Mouse (Mus musculus) kidney, embryonic 16.5 days (tissue): ENCODE measurements around the gene C77080. TPM values are rescaled to one million over a fixed set of nuclear protein-coding genes. Genes with fewer than 3 reads are reported as not detected.

Experiments used
- ATAC-seq: fragments of 200-750 bp; cut with Nextera tagmentation; 2 replicates; pipeline ENCODE4 v1.8.0; 2017; ENCODE audit warnings: moderate TSS enrichment; ENCODE audit not compliant: low FRiP score, low TSS enrichment
- H3K27ac ChIP-seq: fragments of 300-500 bp; sonication (generic); 2 replicates; pipeline ENCODE4 v1.5.1; 2014; ENCODE audit warnings: low read length
- H3K27me3 ChIP-seq: fragments of 300-500 bp; sonication (generic); 2 replicates; pipeline ENCODE4 v1.6.1; 2014; ENCODE audit warnings: low read length, control low read depth, mixed read lengths; ENCODE audit not compliant: insufficient read depth
- H3K36me3 ChIP-seq: fragments of 300-500 bp; sonication (generic); 2 replicates; pipeline ENCODE4 v1.6.1; 2014; ENCODE audit warnings: low read length, control low read depth, mixed read lengths; ENCODE audit not compliant: insufficient read depth
- H3K4me1 ChIP-seq: fragments of 300-500 bp; sonication (generic); 2 replicates; pipeline ENCODE4 v1.6.1; 2014; ENCODE audit warnings: low read length, control low read depth, mixed read lengths; ENCODE audit not compliant: insufficient read depth
- H3K4me2 ChIP-seq: fragments of 300-500 bp; sonication (generic); replicated peaks from 2 replicates; pipeline ENCODE4 v1.6.1; 2014; ENCODE audit warnings: low read depth, low read length
- H3K4me3 ChIP-seq: fragments of 300-500 bp; sonication (generic); 2 replicates; pipeline ENCODE4 v1.5.1; 2014; ENCODE audit warnings: mild to moderate bottlenecking, low read length
- H3K9ac ChIP-seq: fragments of 300-500 bp; sonication (generic); replicated peaks from 2 replicates; pipeline ENCODE4 v1.6.1; 2014; ENCODE audit warnings: low read length
- H3K9me3 ChIP-seq: fragments of 300-500 bp; sonication (generic); 2 replicates; pipeline ENCODE4 v1.6.1; 2016; ENCODE audit warnings: low read length, control low read depth
- WGBS: fragments of 180-500 bp; shearing (Covaris S2); extraction: QIAGEN DNeasy Blood & Tissue Kit; methylation state at CpG from one replicate; pipeline ENCODE4 v1.1.7; 2014; 5-methylcytosine and 5-hydroxymethylcytosine counted together
- polyA plus RNA-seq: library from polyadenylated mRNA; unstranded; fragments of >200 nt; fragmentation: Nextera tagmentation; extraction: Ambion mirVana; gene quantifications from 2 replicates; pipeline ENCODE4 v1.2.1, GENCODE M21; 2015

C77080 gene
- polyA plus RNA-seq, 1 experiment from 2014 or later = 10.4 TPM

DNA sequence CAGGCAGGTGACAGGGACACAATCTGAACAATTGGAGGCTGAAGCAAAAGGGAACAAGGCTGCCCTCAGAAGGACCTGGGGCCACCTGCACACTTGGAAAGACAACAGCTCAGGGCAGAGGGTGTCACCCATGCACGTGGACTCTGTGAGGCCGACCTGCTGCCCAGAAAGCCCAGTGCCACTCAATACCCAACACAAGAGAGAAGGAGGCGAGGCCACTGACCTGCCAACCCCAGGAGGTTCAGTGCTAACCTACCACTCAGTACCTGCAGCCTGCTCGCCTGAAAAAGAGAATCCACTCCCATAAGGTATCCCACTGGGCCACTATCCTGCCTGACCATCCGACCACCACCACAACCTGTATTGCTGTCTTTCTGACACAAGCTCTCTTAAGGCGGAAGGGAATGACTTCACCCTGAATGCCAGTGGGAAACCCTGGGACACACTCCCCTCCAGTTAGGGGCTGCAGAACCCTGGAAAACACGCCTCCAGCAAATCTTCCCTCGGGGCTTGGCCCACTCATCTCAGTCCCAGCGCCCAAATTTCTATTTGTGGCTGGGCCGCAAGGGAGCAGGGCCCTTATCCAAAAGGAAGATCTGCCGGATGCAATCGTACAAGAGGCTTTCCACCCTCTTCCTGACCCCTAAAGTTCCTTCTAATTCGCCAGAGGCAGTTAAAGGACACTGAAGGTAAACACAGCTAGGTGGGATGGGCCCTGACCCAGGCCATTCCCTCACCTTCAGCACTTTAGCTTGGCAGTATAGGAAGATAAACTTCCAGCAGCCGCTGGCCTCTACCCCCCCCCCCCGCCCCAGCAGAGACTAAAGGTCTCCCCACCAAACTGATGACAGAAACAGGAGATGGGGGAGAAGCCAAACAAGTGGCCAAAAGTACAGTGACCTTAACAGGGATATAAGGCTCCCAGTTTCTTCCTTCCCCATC, 14.6 kb downstream of the C77080 start:
- Histone ChIP-seq H3K4me1 (peaks cover 59% of the 10 kb centered on the region), H3K9me3 (no peaks in the 10 kb centered on the region), H3K4me3 (peak overlapping the region; percentile 69; the same call in 1 of the 2 replicates), H3K36me3 (no peaks in the 10 kb centered on the region), H3K27ac (no peak overlapping the region), H3K9ac (peak overlapping the region; percentile 7; the same call in 1 of the 2 replicates), H3K4me2 (peak overlapping the region; percentile 99), H3K27me3 (peaks cover 9% of the 10 kb centered on the region; the same call in 1 of the 2 replicates)
- ATAC-seq = no peak
- 43% methylated on average over 15 of the region's 15 CpGs for WGBS

GRCm38 (mm10) chr4:129244802-129245201, 16.4 kb downstream of the C77080 start:
- peaks cover 7% of the 10 kb centered on the region; the same call in 1 of the 2 replicates for H3K27me3 ChIP-seq
- H3K27ac ChIP-seq = no peak overlapping the region
- WGBS = 45% methylated on average over 4 of the region's 4 CpGs
- no peaks in the 10 kb centered on the region for H3K9me3 ChIP-seq
- peaks cover 50% of the 10 kb centered on the region for H3K4me1 ChIP-seq
- no peak overlapping the region for H3K4me2 ChIP-seq
- H3K36me3 ChIP-seq = no peaks in the 10 kb centered on the region
- no peak overlapping the region for H3K9ac ChIP-seq
- H3K4me3 ChIP-seq = no peak overlapping the region
- no peak for ATAC-seq

GRCm38 (mm10) chr4:129242761-129243160, 18.4 kb downstream of the C77080 start:
- Histone ChIP-seq H3K27ac (no peak overlapping the region), H3K4me2 (no peak overlapping the region)

GRCm38 (mm10) chr4:129242327-129242726, 18.9 kb downstream of the C77080 start:
- H3K27ac ChIP-seq = no peak overlapping the region
- H3K27me3 ChIP-seq = no peaks in the 10 kb centered on the region; the same call in 1 of the 2 replicates
- no peak overlapping the region for H3K4me2 ChIP-seq
- H3K9me3 ChIP-seq = no peaks in the 10 kb centered on the region
- no peaks in the 10 kb centered on the region for H3K36me3 ChIP-seq
- 45% methylated on average over 4 of the region's 4 CpGs for WGBS
- no peak overlapping the region for H3K9ac ChIP-seq
- no peak overlapping the region for H3K4me3 ChIP-seq
- ATAC-seq = no peak
- H3K4me1 ChIP-seq = peaks cover 57% of the 10 kb centered on the region

More at GRCm38 (mm10) chr4:129242761-129243160, 18.4 kb downstream of the C77080 start:
- no peak overlapping the region for H3K9ac ChIP-seq
- H3K4me1 ChIP-seq = peaks cover 57% of the 10 kb centered on the region
- ATAC-seq = no peak
- 43% methylated on average over 4 of the region's 4 CpGs for WGBS
- no peaks in the 10 kb centered on the region; the same call in 1 of the 2 replicates for H3K27me3 ChIP-seq
- no peaks in the 10 kb centered on the region for H3K36me3 ChIP-seq
- H3K9me3 ChIP-seq = no peaks in the 10 kb centered on the region
- no peak overlapping the region for H3K4me3 ChIP-seq

DNA sequence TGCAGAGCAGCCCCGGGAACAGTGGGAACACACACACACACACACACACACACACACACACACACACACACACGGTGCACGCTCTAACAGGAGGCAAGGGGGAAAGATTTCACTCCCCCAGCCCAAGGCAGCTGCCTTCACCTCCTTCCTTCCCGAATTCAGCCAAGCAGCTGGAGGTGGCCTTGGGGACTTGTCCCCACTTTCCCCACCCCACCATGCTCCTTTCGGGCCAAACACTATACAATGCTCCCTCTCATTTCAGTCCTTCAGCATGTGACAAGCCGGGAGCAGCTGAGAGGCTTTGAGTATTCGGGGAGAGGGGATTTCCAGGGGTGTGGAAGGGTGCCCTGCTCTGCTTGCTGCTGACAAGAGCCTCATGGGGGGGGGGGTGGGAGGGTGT, 19.3 kb downstream of the C77080 start:
- Histone ChIP-seq H3K36me3 (no peaks in the 10 kb centered on the region), H3K4me2 (no peak overlapping the region), H3K4me3 (no peak overlapping the region), H3K9me3 (no peaks in the 10 kb centered on the region), H3K4me1 (peaks cover 56% of the 10 kb centered on the region), H3K27ac (no peak overlapping the region), H3K27me3 (no peaks in the 10 kb centered on the region), H3K9ac (no peak overlapping the region)
- no peak for ATAC-seq
- 21% methylated on average over 7 of the region's 7 CpGs for WGBS

DNA sequence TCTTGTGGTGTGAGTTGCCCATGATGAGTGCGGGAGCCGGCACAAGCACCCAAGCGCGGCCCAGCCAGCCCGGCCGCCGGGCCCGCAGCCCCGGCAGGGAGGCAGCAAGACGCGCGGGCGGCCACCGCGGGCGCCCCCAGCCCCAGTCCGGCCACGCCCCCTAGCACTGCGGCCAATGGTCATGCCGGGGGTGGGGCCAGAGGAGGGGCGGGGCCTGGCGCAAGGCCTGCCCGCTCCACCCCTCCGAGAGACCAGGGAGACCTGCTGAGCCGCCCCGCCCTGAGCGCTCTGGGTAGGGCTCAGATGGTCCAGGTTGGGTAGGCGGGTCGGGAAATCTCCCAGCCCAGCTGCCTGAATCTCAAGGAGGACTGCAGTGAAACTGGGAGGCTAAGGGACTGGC, 22.1 kb downstream of the C77080 start:
- peaks cover 58% of the 10 kb centered on the region for H3K4me1 ChIP-seq
- under 1% methylated on average over 26 of the region's 29 CpGs for WGBS
- peak overlapping the region; percentile 82 for H3K4me3 ChIP-seq
- H3K36me3 ChIP-seq = no peaks in the 10 kb centered on the region
- peak overlapping the region; percentile 90 for H3K4me2 ChIP-seq
- peak; percentile 86 for ATAC-seq
- H3K27me3 ChIP-seq = no peaks in the 10 kb centered on the region
- peak overlapping the region; percentile 82 for H3K9ac ChIP-seq
- peak overlapping the region; percentile 77 for H3K27ac ChIP-seq
- no peaks in the 10 kb centered on the region for H3K9me3 ChIP-seq

DNA sequence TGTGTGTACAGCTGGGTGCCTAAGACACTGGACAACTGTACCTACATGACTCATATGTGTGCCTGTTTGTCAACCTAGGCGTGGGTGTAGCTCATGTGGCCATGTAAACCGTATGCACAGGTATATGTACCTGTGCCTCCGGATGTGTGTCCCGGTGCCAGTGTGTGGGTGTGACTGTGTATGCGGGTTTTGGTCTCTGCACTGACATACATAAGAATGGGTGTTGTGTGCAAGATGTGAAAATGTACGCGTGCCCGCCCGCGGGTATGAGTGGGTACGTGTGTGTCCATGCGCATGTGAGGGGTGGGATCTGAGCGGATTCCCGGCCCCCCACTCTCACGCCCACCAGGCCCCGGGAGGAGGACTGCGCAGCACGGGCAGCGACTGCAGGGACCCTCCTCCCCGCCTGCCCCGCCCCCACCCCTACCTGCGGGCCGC, 22.6 kb downstream of the C77080 start:
- peak; percentile 41 for ATAC-seq
- H3K36me3 ChIP-seq = no peaks in the 10 kb centered on the region
- H3K4me1 ChIP-seq = peaks cover 59% of the 10 kb centered on the region

GRCm38 (mm10) chr4:129237843-129238441, 23.3 kb downstream of the C77080 start:
- no peaks in the 10 kb centered on the region for H3K9me3 ChIP-seq
- peak overlapping the region; percentile 82 for H3K4me3 ChIP-seq
- H3K4me2 ChIP-seq = peak overlapping the region; percentile 90
- H3K9ac ChIP-seq = peak overlapping the region; percentile 82
- H3K27ac ChIP-seq = peak overlapping the region; percentile 77
- peaks cover 64% of the 10 kb centered on the region for H3K4me1 ChIP-seq
- H3K27me3 ChIP-seq = no peaks in the 10 kb centered on the region
- ATAC-seq = peak; percentile 8; the same call in 1 of the 2 replicates
- 9% methylated on average over 21 of the region's 21 CpGs for WGBS
- H3K36me3 ChIP-seq = no peaks in the 10 kb centered on the region

More for the DNA sequence above, 22.6 kb downstream of the C77080 start:
- Histone ChIP-seq H3K9me3 (no peaks in the 10 kb centered on the region), H3K27ac (peak overlapping the region; percentile 77), H3K4me2 (peak overlapping the region; percentile 90), H3K4me3 (peak overlapping the region; percentile 82), H3K9ac (peak overlapping the region; percentile 82), H3K27me3 (no peaks in the 10 kb centered on the region)
- 2% methylated on average over 22 of the region's 23 CpGs for WGBS

DNA sequence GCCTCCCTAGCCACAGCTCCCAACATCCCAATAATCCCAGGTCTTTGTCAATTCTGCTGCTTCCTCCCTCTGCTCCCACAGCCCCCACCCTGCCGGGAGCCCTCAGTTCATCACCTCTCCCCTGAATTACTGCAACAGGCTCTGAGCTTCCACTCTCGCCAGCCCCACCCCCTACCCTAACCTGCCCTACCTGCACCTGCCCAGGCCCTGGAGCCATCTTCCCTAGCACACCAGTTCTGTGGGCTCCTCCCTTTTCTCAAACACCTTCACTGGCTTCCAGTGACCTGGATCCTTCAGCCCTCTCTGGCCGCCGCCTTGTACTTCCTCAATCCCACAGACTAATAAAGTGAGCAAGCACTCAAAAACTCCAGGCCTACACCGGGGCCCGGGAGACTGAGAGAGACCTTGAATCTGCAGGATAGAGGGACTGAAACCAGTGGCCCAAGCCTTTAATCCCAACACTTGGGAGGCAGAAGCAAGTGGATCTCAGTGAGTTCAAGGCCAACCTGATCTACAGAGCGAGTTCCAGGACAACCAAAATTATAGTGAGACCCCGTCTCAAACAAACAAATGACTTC, 24.9 kb downstream of the C77080 start:
- Histone ChIP-seq H3K4me3 (no peak overlapping the region), H3K27ac (peak overlapping the region; percentile 87; the same call in 1 of the 2 replicates), H3K27me3 (no peaks in the 10 kb centered on the region), H3K9me3 (no peaks in the 10 kb centered on the region), H3K9ac (peak overlapping the region; percentile 28; the same call in 1 of the 2 replicates), H3K4me2 (peak overlapping the region; percentile 90), H3K36me3 (no peaks in the 10 kb centered on the region), H3K4me1 (peaks cover 68% of the 10 kb centered on the region)
- ATAC-seq = no peak
- WGBS = 75% methylated on average over 8 of the region's 8 CpGs
